Comparison of ENCODE assay signal across 8 mouse cellular contexts in the genomic region with DNA sequence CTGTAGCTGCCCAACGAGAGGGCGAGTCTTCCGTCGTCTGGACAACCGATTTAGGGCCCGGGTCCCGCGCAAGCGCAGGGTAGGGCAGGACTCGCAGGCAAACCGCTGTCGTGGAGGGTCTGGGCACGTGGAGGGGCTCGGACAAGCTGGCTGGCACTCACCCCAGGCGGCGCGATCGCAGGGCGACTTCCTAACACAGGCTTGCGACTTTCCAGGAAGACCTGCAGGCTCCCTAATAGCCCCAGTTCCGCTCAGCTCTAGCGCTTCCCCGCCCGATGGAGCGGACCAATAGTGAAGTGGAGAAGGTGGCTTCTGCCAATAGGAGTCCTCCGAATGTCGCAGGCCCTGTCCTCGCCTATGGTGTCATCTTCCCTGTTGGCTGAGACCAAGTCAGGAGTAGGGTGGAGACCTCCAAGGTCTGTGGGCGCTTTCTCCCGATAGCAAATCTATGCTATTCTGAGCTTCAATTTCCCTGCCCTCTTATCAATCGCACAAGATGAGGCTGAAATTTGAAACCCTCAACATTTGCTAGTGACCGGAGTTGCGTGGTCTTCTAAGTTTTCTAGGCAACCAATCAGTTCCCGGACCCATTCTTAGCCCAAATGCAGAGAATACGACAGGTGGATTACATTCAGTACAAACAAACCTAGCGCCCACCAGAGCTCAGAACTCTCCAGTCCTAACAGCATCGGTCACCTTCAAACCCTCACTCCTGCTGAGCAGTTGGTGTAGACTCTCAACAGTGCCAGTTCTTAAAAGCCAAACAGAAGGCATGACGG. TPM values are rescaled to one million over a fixed set of nuclear protein-coding genes. Genes with fewer than 3 reads are reported as not detected.
DNase-seq lines count a peak whose midpoint lies in the region; ATAC-seq and TF ChIP-seq lines count a peak whose summit lies in the region.

No protein-coding gene starts in this region.

- TF ChIP-seq EP300 in CH12.LX (IDR thresholded peaks at IDR 0.05; ENCODE audit: low read length), result no peak
- TF ChIP-seq EP300 in liver, embryonic 14.5 days (IDR thresholded peaks at IDR 0.05; ENCODE audit: low read depth), result no peak

- ATAC-seq in forebrain, embryonic 11.5 days (replicated peaks; ENCODE audit: low FRiP score), result peak; percentile 97
- ATAC-seq in heart, embryonic 16.5 days (replicated peaks; ENCODE audit: extremely low read depth, insufficient read depth, low FRiP score), result peak; percentile 95
- ATAC-seq in liver, embryonic 14.5 days (ENCODE audit: insufficient read depth), result peak; percentile 100
- peak; percentile 98 for ATAC-seq in stomach, embryonic 15.5 days (ENCODE audit: insufficient read depth, low FRiP score, low read depth)

- TF ChIP-seq RAD21 in CH12.LX (IDR thresholded peaks at IDR 0.05; ENCODE audit: low read depth, low read length), result no peak

- DNase-seq in CH12.LX (ENCODE audit: extremely low read depth), result peak; percentile 79
- DNase-seq in c-Kit-positive CD71-negative TER-119-negative erythroid progenitor cells, embryonic 14.5 days (ENCODE audit: low read depth), result peak; percentile 63
- peak; percentile 84 for DNase-seq in forebrain, embryonic 11.5 days (ENCODE audit: low spot score)
- peak; percentile 83 to 86 for DNase-seq in kidney, postnatal 36 days
- peak; percentile 78 to 87 (median 83) for DNase-seq in liver, embryonic 14.5 days (ENCODE audit: low read depth in 3 of 3, low spot score in 3 of 3)
- DNase-seq in neural tube, embryonic 10.5 days (ENCODE audit: extremely low spot score, low spot score), result peak; percentile 78

- peak; percentile 79 for TF ChIP-seq POLR2A in CH12.LX (IDR thresholded peaks at IDR 0.05; ENCODE audit: low read depth, low read length)

- H3K27me3 ChIP-seq in CH12.LX (replicated peaks), result no peaks in the 10 kb centered on the region
- no peaks in the 10 kb centered on the region for H3K27me3 ChIP-seq in forebrain, embryonic 11.5 days (ENCODE audit: control insufficient read depth, insufficient read depth, low read length)
- H3K27me3 ChIP-seq in heart, embryonic 16.5 days (ENCODE audit: control insufficient read depth, insufficient read depth, low read length), result no peaks in the 10 kb centered on the region
- H3K27me3 ChIP-seq in liver, embryonic 14.5 days (ENCODE audit: control insufficient read depth, insufficient read depth, low read length), result no peaks in the 10 kb centered on the region
- H3K27me3 ChIP-seq in stomach, embryonic 15.5 days (replicated peaks), result no peaks in the 10 kb centered on the region

- peak overlapping the region; percentile 65 for H3K9ac ChIP-seq in CH12.LX (ENCODE audit: insufficient read depth, low read depth)
- peak overlapping the region; percentile 62 for H3K9ac ChIP-seq in forebrain, embryonic 11.5 days (ENCODE audit: low read length)
- peak overlapping the region; percentile 76 for H3K9ac ChIP-seq in heart, embryonic 16.5 days (ENCODE audit: low read length)
- peak overlapping the region; percentile 79 for H3K9ac ChIP-seq in liver, embryonic 14.5 days (replicated peaks)
- H3K9ac ChIP-seq in stomach, embryonic 15.5 days, result peak overlapping the region; percentile 39

- H3K9me3 ChIP-seq in CH12.LX (replicated peaks; ENCODE audit: low read length), result no peaks in the 10 kb centered on the region
- no peaks in the 10 kb centered on the region for H3K9me3 ChIP-seq in forebrain, embryonic 11.5 days (ENCODE audit: control insufficient read depth, low read length)
- no peaks in the 10 kb centered on the region for H3K9me3 ChIP-seq in heart, embryonic 16.5 days (replicated peaks; ENCODE audit: control insufficient read depth, low read length)
- no peaks in the 10 kb centered on the region for H3K9me3 ChIP-seq in liver, embryonic 14.5 days (ENCODE audit: control insufficient read depth, low read length)
- no peaks in the 10 kb centered on the region for H3K9me3 ChIP-seq in stomach, embryonic 15.5 days

- no peak overlapping the region for H3K27ac ChIP-seq in CH12.LX (ENCODE audit: insufficient read depth, low read depth)
- 0 out of 2 replicates have a peak overlapping the region, but pooled peaks have one; percentile 43 for H3K27ac ChIP-seq in forebrain, embryonic 11.5 days (ENCODE audit: low read depth, low read length)
- peak overlapping the region; percentile 61 for H3K27ac ChIP-seq in heart, embryonic 16.5 days (ENCODE audit: low read length)
- H3K27ac ChIP-seq in liver, embryonic 14.5 days, result peak overlapping the region; percentile 63
- H3K27ac ChIP-seq in stomach, embryonic 15.5 days, result peak overlapping the region; percentile 57; the same call in 1 of the 2 replicates

- dilution Hi-C loops in CH12.LX (cut with MboI; ENCODE audit: extremely low pct_ligation_motif_present, extremely low pct_unique_long_range_greater_than_20kb, low sequenced_read_pairs), result no loop called here

- TF ChIP-seq CTCF in CH12.LX (conservative IDR thresholded peaks at IDR 0.05 in 1 of 2, IDR thresholded peaks at IDR 0.05 in 1 of 2; ENCODE audit: low read depth in 2 of 2, low read length in 2 of 2), result no peak
- no peak for TF ChIP-seq CTCF in liver, embryonic 14.5 days (IDR thresholded peaks at IDR 0.05; ENCODE audit: low read depth)

- H3K4me3 ChIP-seq in CH12.LX (replicated peaks in 1 of 3; ENCODE audit: low read depth in 2 of 3, low read length in 2 of 3, poor library complexity in 1 of 3), result peak overlapping the region; percentile 65 to 78 (median 75)
- peak overlapping the region; percentile 41 for H3K4me3 ChIP-seq in forebrain, embryonic 11.5 days (ENCODE audit: low read depth, low read length)
- peak overlapping the region; percentile 61 for H3K4me3 ChIP-seq in heart, embryonic 16.5 days (ENCODE audit: low read length)
- H3K4me3 ChIP-seq in liver, embryonic 14.5 days (ENCODE audit: insufficient read depth in 1 of 2, low read depth in 2 of 2, low read length in 2 of 2), result peak overlapping the region; percentile 69 to 98
- peak overlapping the region; percentile 55 for H3K4me3 ChIP-seq in stomach, embryonic 15.5 days (replicated peaks)

- in situ Hi-C loops in CH12.LX (cut with MboI; ENCODE audit: low pct_ligation_motif_present, low pct_unique_long_range_greater_than_20kb, low sequenced_read_pairs), result no loop called here

- H3K36me3 ChIP-seq in CH12.LX (replicated peaks in 1 of 2; ENCODE audit: control insufficient read depth in 1 of 2, insufficient read depth in 1 of 2, low read length in 1 of 2), result peaks cover 4 to 7% of the 10 kb centered on the region in 2 experiments
- no peaks in the 10 kb centered on the region for H3K36me3 ChIP-seq in forebrain, embryonic 11.5 days (ENCODE audit: control insufficient read depth, insufficient read depth, low read length)
- no peaks in the 10 kb centered on the region for H3K36me3 ChIP-seq in heart, embryonic 16.5 days (ENCODE audit: control insufficient read depth, insufficient read depth)
- H3K36me3 ChIP-seq in liver, embryonic 14.5 days (replicated peaks; ENCODE audit: control insufficient read depth, insufficient read depth, low read depth), result no peaks in the 10 kb centered on the region
- no peaks in the 10 kb centered on the region for H3K36me3 ChIP-seq in stomach, embryonic 15.5 days

- H3K4me2 ChIP-seq in CH12.LX (ENCODE audit: insufficient read depth, low read depth, poor library complexity, severe bottlenecking), result peak overlapping the region; percentile 81
- H3K4me2 ChIP-seq in forebrain, embryonic 11.5 days (ENCODE audit: low read depth, low read length, severe bottlenecking), result peak overlapping the region; percentile 50
- H3K4me2 ChIP-seq in heart, embryonic 16.5 days (ENCODE audit: low read depth, low read length), result peak overlapping the region; percentile 77
- peak overlapping the region; percentile 80 for H3K4me2 ChIP-seq in liver, embryonic 14.5 days (ENCODE audit: low read depth)
- peak overlapping the region; percentile 62 for H3K4me2 ChIP-seq in stomach, embryonic 15.5 days

- H3K4me1 ChIP-seq in CH12.LX (ENCODE audit: control insufficient read depth in 1 of 2, insufficient read depth in 2 of 2), result peaks cover 0 to 2% of the 10 kb centered on the region in 2 experiments; a peak in 2 of 4 replicates
- no peaks in the 10 kb centered on the region for H3K4me1 ChIP-seq in forebrain, embryonic 11.5 days (replicated peaks; ENCODE audit: control insufficient read depth, insufficient read depth, low read length)
- no peaks in the 10 kb centered on the region for H3K4me1 ChIP-seq in heart, embryonic 16.5 days (ENCODE audit: control insufficient read depth, insufficient read depth, low read length)
- H3K4me1 ChIP-seq in liver, embryonic 14.5 days (replicated peaks; ENCODE audit: control insufficient read depth in 2 of 2, insufficient read depth in 2 of 2, low read length in 1 of 2), result peaks cover 0 to 9% of the 10 kb centered on the region in 2 experiments; a peak in 2 of 4 replicates
- no peaks in the 10 kb centered on the region for H3K4me1 ChIP-seq in stomach, embryonic 15.5 days

- WGBS in forebrain, embryonic 11.5 days, result 21% methylated on average over 38 of the region's 38 CpGs
- 10% methylated on average over 38 of the region's 38 CpGs for WGBS in heart, embryonic 16.5 days
- WGBS in liver, embryonic 14.5 days (ENCODE audit: insufficient replicate concordance), result 6% methylated on average over 38 of the region's 38 CpGs
- 15% methylated on average over 38 of the region's 38 CpGs for WGBS in stomach, embryonic 15.5 days

- no peaks in the 10 kb centered on the region; the same call in 1 of the 2 replicates for H3K79me2 ChIP-seq in CH12.LX (replicated peaks; ENCODE audit: control insufficient read depth, extremely low read depth, insufficient read depth, poor library complexity, severe bottlenecking)

RNA-seq across cellular contexts. Expression of a gene that starts 0.5 kb away (rescaled TPM):
- total RNA-seq in CH12.LX (2012; rRNA removed) (64.3 and 71.0 TPM in 2 replicates), CH12.LX (2014; rRNA removed) (44.0 and 46.4 TPM in 2 replicates)
- 66.6 and 70.9 TPM in 2 replicates for polyA plus RNA-seq in CH12.LX (2012; ENCODE audit: insufficient read length, low read depth)
- 24.5 and 25.2 TPM in 2 replicates for polyA plus RNA-seq in forebrain, embryonic 11.5 days (2014; fragmentation: Nextera tagmentation; extraction: Ambion mirVana)
- polyA plus RNA-seq in heart, embryonic 16.5 days (2015; fragmentation: Nextera tagmentation; extraction: Ambion mirVana), result 31.9 and 35.7 TPM in 2 replicates
- polyA plus RNA-seq in liver, embryonic 14.5 days (2012; rRNA removed), result 29.3 and 39.5 TPM in 2 replicates
- polyA plus RNA-seq in liver, embryonic 14.5 days (2014; fragmentation: Nextera tagmentation; extraction: Ambion mirVana), result 64.0 and 69.6 TPM in 2 replicates
- polyA plus RNA-seq in stomach, embryonic 15.5 days (2015; fragmentation: Nextera tagmentation; extraction: Ambion mirVana), result 56.4 and 57.2 TPM in 2 replicates

RNA-seq across cellular contexts. Expression of a gene that starts 13.5 kb away (rescaled TPM):
- total RNA-seq in CH12.LX (2012; rRNA removed) (0.08 and 0.64 TPM in 2 replicates), CH12.LX (2014; rRNA removed) (not detected in 2 replicates)
- polyA plus RNA-seq in CH12.LX (2012; ENCODE audit: insufficient read length, low read depth), result not detected in 2 replicates
- 13.6 and 14.5 TPM in 2 replicates for polyA plus RNA-seq in forebrain, embryonic 11.5 days (2014; fragmentation: Nextera tagmentation; extraction: Ambion mirVana)
- polyA plus RNA-seq in heart, embryonic 16.5 days (2015; fragmentation: Nextera tagmentation; extraction: Ambion mirVana), result 4.3 and 5.0 TPM in 2 replicates
- polyA plus RNA-seq in liver, embryonic 14.5 days (2012; rRNA removed), result 1.2 and 1.3 TPM in 2 replicates
- polyA plus RNA-seq in liver, embryonic 14.5 days (2014; fragmentation: Nextera tagmentation; extraction: Ambion mirVana), result 0.53 and 0.86 TPM in 2 replicates
- polyA plus RNA-seq in stomach, embryonic 15.5 days (2015; fragmentation: Nextera tagmentation; extraction: Ambion mirVana), result 11.3 and 11.8 TPM in 2 replicates

RNA-seq across cellular contexts. Expression of a gene that starts 16.8 kb away (rescaled TPM):
- total RNA-seq in CH12.LX (2012; rRNA removed) (6.0 and 6.3 TPM in 2 replicates), CH12.LX (2014; rRNA removed) (2.3 and 2.4 TPM in 2 replicates)
- polyA plus RNA-seq in CH12.LX (2012; ENCODE audit: insufficient read length, low read depth), result 10.2 and 10.4 TPM in 2 replicates
- polyA plus RNA-seq in forebrain, embryonic 11.5 days (2014; fragmentation: Nextera tagmentation; extraction: Ambion mirVana), result 13.5 and 13.9 TPM in 2 replicates
- 10.4 and 11.8 TPM in 2 replicates for polyA plus RNA-seq in heart, embryonic 16.5 days (2015; fragmentation: Nextera tagmentation; extraction: Ambion mirVana)
- 5.4 TPM in 2 replicates for polyA plus RNA-seq in liver, embryonic 14.5 days (2012; rRNA removed)
- 4.2 and 4.9 TPM in 2 replicates for polyA plus RNA-seq in liver, embryonic 14.5 days (2014; fragmentation: Nextera tagmentation; extraction: Ambion mirVana)
- 11.9 and 12.6 TPM in 2 replicates for polyA plus RNA-seq in stomach, embryonic 15.5 days (2015; fragmentation: Nextera tagmentation; extraction: Ambion mirVana)

RNA-seq across cellular contexts. Expression of a gene that starts 47.1 kb away (rescaled TPM):
- 681 and 877 TPM in 2 replicates for total RNA-seq in CH12.LX (2012; rRNA removed)
- 2,152 and 2,409 TPM in 2 replicates for total RNA-seq in CH12.LX (2014; rRNA removed)
- polyA plus RNA-seq in CH12.LX (2012; ENCODE audit: insufficient read length, low read depth), result 639 and 778 TPM in 2 replicates
- polyA plus RNA-seq in forebrain, embryonic 11.5 days (2014; fragmentation: Nextera tagmentation; extraction: Ambion mirVana), result 466 and 494 TPM in 2 replicates
- 295 and 339 TPM in 2 replicates for polyA plus RNA-seq in heart, embryonic 16.5 days (2015; fragmentation: Nextera tagmentation; extraction: Ambion mirVana)
- 135 and 224 TPM in 2 replicates for polyA plus RNA-seq in liver, embryonic 14.5 days (2012; rRNA removed)
- polyA plus RNA-seq in liver, embryonic 14.5 days (2014; fragmentation: Nextera tagmentation; extraction: Ambion mirVana), result 317 and 352 TPM in 2 replicates
- polyA plus RNA-seq in stomach, embryonic 15.5 days (2015; fragmentation: Nextera tagmentation; extraction: Ambion mirVana), result 421 and 436 TPM in 2 replicates

RNA-seq across cellular contexts. Expression of a gene that starts 59.4 kb away (rescaled TPM):
- total RNA-seq in CH12.LX (2012; rRNA removed) (17.0 and 20.1 TPM in 2 replicates), CH12.LX (2014; rRNA removed) (17.7 and 22.3 TPM in 2 replicates)
- 29.1 and 31.6 TPM in 2 replicates for polyA plus RNA-seq in CH12.LX (2012; ENCODE audit: insufficient read length, low read depth)
- 40.4 and 47.1 TPM in 2 replicates for polyA plus RNA-seq in forebrain, embryonic 11.5 days (2014; fragmentation: Nextera tagmentation; extraction: Ambion mirVana)
- polyA plus RNA-seq in heart, embryonic 16.5 days (2015; fragmentation: Nextera tagmentation; extraction: Ambion mirVana), result 23.8 and 25.7 TPM in 2 replicates
- 23.9 and 27.1 TPM in 2 replicates for polyA plus RNA-seq in liver, embryonic 14.5 days (2012; rRNA removed)
- 35.2 and 37.5 TPM in 2 replicates for polyA plus RNA-seq in liver, embryonic 14.5 days (2014; fragmentation: Nextera tagmentation; extraction: Ambion mirVana)
- polyA plus RNA-seq in stomach, embryonic 15.5 days (2015; fragmentation: Nextera tagmentation; extraction: Ambion mirVana), result 36.8 and 38.3 TPM in 2 replicates
